Mouse (Mus musculus) mesoderm, embryonic 11.5 days (tissue): ENCODE data around the gene Pcp4.

ENCODE experiments used
- DNase-seq: peaks from one replicate; pipeline ENCODE4 v3.0.0-alpha.2; 2012; ENCODE audit warnings: low read depth, low spot score

Pcp4 gene

DNA sequence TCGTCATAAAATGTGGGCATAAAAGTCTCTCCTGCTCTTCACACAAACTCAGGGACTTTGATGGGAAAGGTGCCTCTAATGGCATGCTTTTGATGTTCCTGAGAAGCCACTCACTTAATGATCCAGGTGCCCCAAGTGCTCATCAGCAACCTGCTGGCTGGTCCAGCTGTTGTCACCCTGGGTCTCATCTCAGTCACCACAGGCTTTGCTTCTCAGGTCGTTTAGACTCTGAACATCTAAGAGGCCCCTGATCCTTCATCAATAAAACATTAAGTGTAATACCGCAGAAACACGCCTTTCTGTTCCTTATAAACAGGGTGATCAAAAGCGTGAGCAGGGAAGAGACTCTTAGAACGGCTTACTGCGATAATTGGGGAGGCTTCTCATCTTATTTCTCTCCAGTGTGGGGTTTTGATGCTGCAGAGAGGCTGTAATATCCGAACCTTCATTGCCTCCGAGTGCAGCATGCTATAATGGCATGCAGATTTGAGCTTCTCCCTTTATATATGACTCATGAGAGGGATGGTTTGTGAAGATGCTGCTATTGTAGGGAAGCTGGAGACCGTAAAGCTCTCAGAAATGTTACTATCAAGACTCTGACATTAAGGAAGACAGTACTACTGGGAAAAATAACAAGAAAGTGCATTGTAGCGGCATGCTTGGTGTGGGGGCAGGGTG is 19.7 kb downstream of the Pcp4 start:
- no peak for DNase-seq

GRCm38 (mm10) chr16:96488038-96488437 is 20.6 kb downstream of the Pcp4 start:
- DNase-seq = no peak

- DNase-seq = no peak
Measured at GRCm38 (mm10) chr16:96491530-96491929, 24.1 kb downstream of the Pcp4 start.

DNA sequence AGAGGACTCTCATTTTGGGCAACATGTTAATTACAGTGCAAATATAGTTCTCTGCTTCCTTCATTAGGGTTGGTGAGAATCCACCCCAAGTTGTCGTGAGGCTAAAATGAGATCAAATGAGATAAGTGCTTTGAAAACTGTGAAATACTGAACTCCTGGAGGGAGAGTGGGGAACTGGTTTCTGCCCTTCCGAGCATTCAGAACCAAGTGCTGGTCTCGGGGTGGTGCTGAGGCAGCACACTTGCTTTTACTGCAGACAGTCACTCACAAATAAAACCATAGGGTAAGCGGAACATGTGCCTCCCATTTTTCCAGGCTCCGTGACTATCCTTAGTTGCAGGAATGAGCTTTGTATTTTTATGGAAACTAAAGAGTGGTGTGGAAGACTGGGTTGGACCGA is 26.7 kb downstream of the Pcp4 start:
- no peak for DNase-seq

DNA sequence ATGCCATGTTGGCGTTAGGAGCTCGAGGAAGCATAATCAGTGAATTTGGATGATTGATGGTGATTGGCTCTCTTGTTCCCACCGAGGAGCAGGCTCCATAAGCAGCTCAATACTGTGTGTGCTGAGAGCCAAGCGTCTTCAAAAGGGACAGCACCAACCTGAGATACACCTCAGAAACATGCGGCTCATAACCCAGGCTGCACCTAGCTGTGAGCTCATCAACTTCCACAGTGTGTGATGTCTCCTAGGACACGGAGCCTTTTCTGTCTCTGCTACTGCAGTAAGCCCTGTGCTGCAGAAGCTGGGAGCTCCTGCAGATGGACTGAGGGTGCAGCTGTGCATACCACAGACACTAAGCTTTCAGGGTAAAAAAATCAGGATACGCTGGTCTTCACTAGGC is 31.5 kb downstream of the Pcp4 start:
- no peak for DNase-seq

DNA sequence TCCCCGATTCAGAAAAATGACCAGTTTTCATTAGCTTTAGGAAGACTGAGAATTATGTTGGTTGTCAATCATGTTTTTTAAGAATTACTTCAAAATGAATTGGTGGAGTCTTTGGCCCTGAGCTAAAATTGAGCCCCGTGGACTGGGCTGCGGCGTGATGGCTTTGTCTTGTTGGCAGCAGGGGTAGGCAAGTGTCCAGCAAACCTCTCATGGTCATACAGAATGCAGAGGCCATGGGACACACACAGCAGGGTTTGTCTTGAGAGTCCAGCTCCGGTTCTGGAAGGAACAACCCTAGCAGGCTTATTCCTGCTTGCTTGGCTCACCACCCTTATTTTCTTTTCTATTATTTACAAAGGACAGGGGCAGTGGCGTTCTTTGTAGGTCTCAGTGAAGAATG is 33.8 kb downstream of the Pcp4 start:
- no peak for DNase-seq

- DNase-seq = no peak
Measured at GRCm38 (mm10) chr16:96502586-96502985, 35.2 kb downstream of the Pcp4 start.

- DNase-seq = no peak
Measured at GRCm38 (mm10) chr16:96514466-96514865, 47.1 kb downstream of the Pcp4 start.

DNA sequence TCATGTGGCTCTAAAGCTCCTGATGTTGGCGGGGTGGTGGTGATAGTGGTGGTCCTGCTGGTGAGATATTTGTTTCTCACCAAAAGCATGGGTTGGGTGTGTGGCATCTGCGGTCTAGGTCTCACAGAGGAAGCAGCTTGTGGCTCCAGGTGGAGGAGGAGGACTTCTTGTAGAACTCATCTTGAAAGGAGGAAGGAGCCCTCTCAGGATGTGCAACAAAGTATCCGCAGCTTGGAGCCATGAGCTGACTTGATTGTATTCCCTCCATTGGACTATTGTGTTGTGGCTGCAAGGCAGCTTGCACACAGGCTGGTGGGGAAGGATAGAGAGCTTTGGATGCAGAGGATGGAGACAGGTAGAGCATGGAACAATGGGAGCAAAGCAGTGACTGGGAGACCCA is 60.1 kb downstream of the Pcp4 start:
- no peak for DNase-seq

DNA sequence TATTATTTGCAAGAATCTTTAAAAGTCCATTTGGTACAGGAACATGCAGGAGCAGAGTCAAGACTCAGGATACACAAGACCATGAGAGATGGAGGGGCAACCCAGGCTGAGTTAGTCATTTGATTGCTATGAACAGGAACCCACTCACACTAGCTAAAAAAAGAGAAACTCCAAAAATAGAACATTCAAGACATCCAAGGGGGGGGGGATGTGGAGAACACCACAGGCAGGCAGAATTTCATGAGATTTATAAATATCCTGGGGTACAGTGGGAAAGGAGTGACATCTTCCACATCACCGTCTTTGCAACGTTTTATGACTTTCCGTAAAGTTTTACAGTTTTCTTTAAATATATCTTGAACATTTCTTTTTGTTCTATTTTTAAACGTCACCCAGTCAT is 61.1 kb downstream of the Pcp4 start:
- no peak for DNase-seq

- DNase-seq = no peak
Measured at GRCm38 (mm10) chr16:96529896-96530568, 62.6 kb downstream of the Pcp4 start.

DNA sequence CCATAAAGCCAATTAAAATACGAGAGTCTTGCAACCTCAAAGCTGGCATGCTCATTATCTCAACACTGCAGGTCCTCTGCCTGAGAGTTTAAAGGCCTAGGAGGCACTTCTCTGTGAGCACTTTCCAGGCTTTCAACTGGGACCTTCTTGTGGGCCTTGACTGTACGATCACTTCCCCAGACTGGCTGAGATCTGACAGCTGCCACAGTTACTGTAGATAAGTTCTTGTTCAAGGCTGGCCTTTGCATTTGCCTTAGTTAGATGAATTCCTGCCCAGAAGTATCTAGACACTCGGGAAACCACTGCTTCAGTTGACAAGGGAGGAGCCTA is 63.1 kb downstream of the Pcp4 start:
- no peak for DNase-seq

DNA sequence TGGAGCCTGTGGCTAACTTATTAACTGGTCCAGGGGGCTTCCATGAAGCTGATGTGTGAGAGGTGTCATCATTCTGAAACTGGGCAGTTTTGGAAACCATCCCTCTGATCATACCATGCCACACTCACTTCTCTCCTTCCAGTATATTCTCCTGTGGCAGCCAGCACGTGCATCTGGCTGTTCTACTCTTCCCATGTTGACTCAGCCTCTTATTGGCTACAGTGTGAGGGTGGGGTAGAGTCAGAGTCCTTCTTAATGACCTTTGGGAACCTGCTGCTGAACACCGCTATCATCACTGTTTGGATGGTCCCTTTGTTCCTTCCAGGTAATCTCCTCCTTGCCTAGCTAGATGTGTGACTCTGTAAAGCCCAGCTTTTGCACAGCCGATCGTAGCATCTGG is 63.6 kb downstream of the Pcp4 start:
- DNase-seq = no peak

GRCm38 (mm10) chr16:96533710-96534109 is 66.3 kb downstream of the Pcp4 start:
- no peak for DNase-seq

DNA sequence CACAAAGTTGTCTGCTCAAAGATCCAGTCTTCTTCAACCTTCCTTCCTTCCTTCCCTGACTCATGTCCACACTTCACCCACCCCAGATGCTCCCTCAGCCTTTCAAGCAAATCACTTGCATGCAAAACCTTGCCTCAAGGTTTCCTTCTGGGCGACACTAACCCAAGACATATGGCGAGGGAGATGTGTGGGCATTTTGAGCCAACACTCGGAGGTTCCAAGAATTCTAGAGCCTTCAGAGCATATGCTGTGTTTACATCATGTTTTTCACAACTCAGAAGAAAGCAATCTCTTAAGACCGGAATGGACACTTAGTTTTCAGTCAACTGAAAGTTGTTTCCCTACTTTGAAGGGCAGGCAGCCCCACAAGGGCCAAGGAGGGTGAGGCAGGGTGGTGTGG is 67.9 kb downstream of the Pcp4 start:
- DNase-seq = no peak

GRCm38 (mm10) chr16:96536426-96536825 is 69.0 kb downstream of the Pcp4 start:
- DNase-seq = no peak

GRCm38 (mm10) chr16:96539091-96539490 is 71.7 kb downstream of the Pcp4 start:
- DNase-seq = no peak

DNA sequence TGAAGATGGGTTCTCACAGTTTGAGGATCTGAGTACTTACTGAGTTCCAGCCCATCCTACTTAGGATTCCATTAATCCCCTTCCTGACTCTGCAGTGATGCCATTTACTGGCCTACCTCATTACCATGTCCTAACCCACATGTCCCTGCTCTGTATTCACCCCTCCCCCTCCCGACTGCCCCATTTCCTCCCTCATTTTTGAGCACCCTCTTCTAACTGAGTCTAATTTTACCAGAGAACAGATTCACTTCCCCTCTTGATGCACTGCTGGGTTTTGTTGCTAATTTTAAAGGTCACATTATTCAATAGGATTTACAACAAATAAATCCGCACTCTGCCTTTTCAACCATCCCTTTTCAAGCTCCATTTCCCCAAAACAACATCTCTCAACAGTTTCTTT is 73.7 kb downstream of the Pcp4 start:
- no peak for DNase-seq

GRCm38 (mm10) chr16:96552680-96553079 is 85.3 kb downstream of the Pcp4 start:
- no peak for DNase-seq

DNA sequence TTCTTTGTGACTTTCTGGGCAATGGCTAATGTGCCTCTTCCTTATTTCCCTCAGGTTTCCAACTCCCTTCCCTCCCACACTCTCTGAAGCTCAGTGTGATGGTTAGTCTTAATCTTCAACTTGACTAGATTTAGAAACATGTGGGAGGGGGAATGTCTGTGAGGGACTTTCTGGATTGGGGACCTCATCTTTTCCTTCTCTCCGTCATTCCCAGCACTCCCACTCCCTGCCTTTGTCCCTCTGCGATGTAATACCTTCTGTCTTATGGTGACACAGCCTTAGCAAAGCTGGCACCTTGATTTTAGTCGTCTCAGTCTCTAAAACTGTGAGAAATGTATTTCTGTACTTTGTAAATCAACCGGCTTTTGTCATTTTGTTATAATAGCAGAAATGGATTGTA is 88.0 kb downstream of the Pcp4 start:
- no peak for DNase-seq

GRCm38 (mm10) chr16:96556621-96557020 is 89.2 kb downstream of the Pcp4 start:
- no peak for DNase-seq

DNA sequence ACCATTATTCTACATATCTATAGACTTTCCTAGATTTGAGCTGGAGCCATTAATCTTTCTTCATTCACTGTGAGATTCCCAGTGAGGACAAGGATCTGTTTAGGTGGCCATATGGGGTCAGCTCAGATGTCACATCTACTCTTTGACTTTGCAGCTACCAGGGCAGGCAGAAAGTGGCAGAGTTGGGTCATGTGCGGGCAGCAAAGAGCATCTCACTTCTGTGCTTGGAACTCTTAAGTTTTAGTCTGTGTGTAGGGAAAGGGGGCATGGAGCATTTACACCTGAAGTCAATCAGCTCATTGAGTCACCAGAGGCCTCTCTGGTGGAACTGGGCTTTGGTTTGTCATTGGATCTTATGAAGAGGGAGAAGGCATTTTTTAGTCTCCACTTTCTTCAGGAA is 90.9 kb downstream of the Pcp4 start:
- DNase-seq = no peak

DNA sequence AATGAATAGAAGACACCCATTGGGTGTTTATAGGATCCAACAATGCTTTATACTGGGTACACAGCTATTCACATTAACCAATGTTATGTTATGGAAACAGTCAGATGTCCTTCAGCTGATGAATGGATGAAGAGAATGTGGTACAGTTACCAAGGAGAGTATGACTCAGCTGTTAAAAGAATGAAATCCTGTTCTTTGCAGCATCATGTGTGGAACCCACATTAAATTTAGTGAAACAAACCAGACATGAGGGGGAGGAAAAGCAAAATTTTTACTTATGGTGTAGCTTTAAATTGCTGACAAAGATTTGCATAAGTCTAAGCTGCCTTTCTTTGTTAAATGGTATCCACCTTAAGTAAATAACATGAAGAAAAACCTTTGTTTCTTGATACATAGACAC is 92.4 kb downstream of the Pcp4 start:
- DNase-seq = no peak
